Mouse (Mus musculus) heart, postnatal 36 days (tissue): ENCODE data around the gene Proca1. TPM values are rescaled to one million over a fixed set of nuclear protein-coding genes. Genes with fewer than 3 reads are reported as not detected.
A peak's percentile ranks its signal among the peaks of the same experiment; 100 is the strongest.

Experiments
- DNase-seq, 2 experiments: peaks; one replicate each; pipeline ENCODE4 v3.0.0; 2021 to 2022
- intact Hi-C: fragments of 180-260 bp; cut with DNase I; formaldehyde crosslinking; loops from one replicate; pipeline ENCODE4 v1.15.1; 2025
- total RNA-seq, 2 experiments: library from RNA; stranded (reverse); gene quantifications; 2 replicates each; pipeline ENCODE4 v1.2.3; 2021

Proca1 gene
- total RNA-seq, 2 experiments from 2014 or later: 0.50 to 0.70 TPM

GRCm38 (mm10) chr11:78164924-78165760 is 28.1 kb upstream of the Proca1 start, which contains the start of gene Traf4:
TSS of gene Traf4 (minus strand) at chr11:78165589.
- intact Hi-C loops: loop anchor here (5.0 kb wide), 2 partner anchors 83 to 103 kb away; partner anchors contain the start of gene Eral1

GRCm38 (mm10) chr11:78165761-78166109 is 27.5 kb upstream of the Proca1 start:
- intact Hi-C loops: no loop called here

More at GRCm38 (mm10) chr11:78164924-78165760, 28.1 kb upstream of the Proca1 start, which contains the start of gene Traf4:
- peak; percentile 86 to 88 for DNase-seq

GRCm38 (mm10) chr11:78166161-78166560 is 27.0 kb upstream of the Proca1 start:
- intact Hi-C loops: no loop called here
- DNase-seq: no peak

More at GRCm38 (mm10) chr11:78165761-78166109, 27.5 kb upstream of the Proca1 start:
- DNase-seq: no peak

- DNase-seq: no peak
- intact Hi-C loops: no loop called here
Measured at GRCm38 (mm10) chr11:78166640-78167039, 26.6 kb upstream of the Proca1 start.

- intact Hi-C loops: no loop called here
- no peak for DNase-seq
Measured at GRCm38 (mm10) chr11:78167257-78167959, 25.8 kb upstream of the Proca1 start.

- intact Hi-C loops: no loop called here
Measured at GRCm38 (mm10) chr11:78168541-78169468, 24.4 kb upstream of the Proca1 start.

GRCm38 (mm10) chr11:78170306-78170705 is 22.9 kb upstream of the Proca1 start:
- no peak for DNase-seq
- intact Hi-C loops: loop anchor here (10.0 kb wide), 1 partner anchor 346 kb away; no protein-coding TSS in a partner anchor

More at GRCm38 (mm10) chr11:78168541-78169468, 24.4 kb upstream of the Proca1 start:
- DNase-seq: no peak

- DNase-seq: no peak
- intact Hi-C loops: loop anchor here (10.0 kb wide), 1 partner anchor 347 kb away; no protein-coding TSS in a partner anchor
Measured at GRCm38 (mm10) chr11:78171328-78171727, 21.9 kb upstream of the Proca1 start.

- no peak for DNase-seq
- intact Hi-C loops: loop anchor here (10.0 kb wide), 1 partner anchor 347 kb away; no protein-coding TSS in a partner anchor
Measured at GRCm38 (mm10) chr11:78172034-78172747, 21.0 kb upstream of the Proca1 start.

- DNase-seq: no peak
Measured at GRCm38 (mm10) chr11:78172748-78173383, 20.3 kb upstream of the Proca1 start.

GRCm38 (mm10) chr11:78174506-78174905 is 18.7 kb upstream of the Proca1 start:
- intact Hi-C loops: loop anchor here (10.0 kb wide), 1 partner anchor 350 kb away; no protein-coding TSS in a partner anchor
- no peak for DNase-seq

More at GRCm38 (mm10) chr11:78172748-78173383, 20.3 kb upstream of the Proca1 start:
- intact Hi-C loops: loop anchor here (10.0 kb wide), 1 partner anchor 348 kb away; no protein-coding TSS in a partner anchor

GRCm38 (mm10) chr11:78175771-78176401 is 17.3 kb upstream of the Proca1 start:
- intact Hi-C loops: loop anchor here (2.0 to 10.0 kb wide), 3 partner anchors 17 to 351 kb away; no protein-coding TSS in a partner anchor
- no peak for DNase-seq

- peak; percentile 91 to 94 for DNase-seq
- intact Hi-C loops: loop anchor here (2.0 to 10.0 kb wide), 3 partner anchors 18 to 352 kb away; no protein-coding TSS in a partner anchor
Measured at GRCm38 (mm10) chr11:78176402-78176862, 16.8 kb upstream of the Proca1 start, which contains the start of the genes Nek8 and Tlcd1. TSS of gene Nek8 (minus strand) at chr11:78176675. TSS of gene Tlcd1 (plus strand) at chr11:78176711.

- intact Hi-C loops: loop anchor here (1.0 to 10.0 kb wide), 5 partner anchors 18 to 352 kb away; no protein-coding TSS in a partner anchor
- no peak for DNase-seq
Measured at GRCm38 (mm10) chr11:78176905-78177331, 16.3 kb upstream of the Proca1 start.

GRCm38 (mm10) chr11:78177437-78177836 is 15.8 kb upstream of the Proca1 start:
- DNase-seq: peak in 1 of 2 experiments; percentile 44
- intact Hi-C loops: loop anchor here (1.0 to 10.0 kb wide), 5 partner anchors 19 to 353 kb away; no protein-coding TSS in a partner anchor

- intact Hi-C loops: loop anchor here (1.0 to 10.0 kb wide), 5 partner anchors 19 to 353 kb away; no protein-coding TSS in a partner anchor
- peak; percentile 96 to 98 for DNase-seq
Measured at GRCm38 (mm10) chr11:78177903-78178858, 15.0 kb upstream of the Proca1 start.
